Mouse (Mus musculus) E14TG2a.4 (cell line): ENCODE data around the gene Atxn7l1.

Source experiments
- CTCF ChIP-seq: conservative IDR thresholded peaks from 2 replicates; pipeline ENCODE4 v1.5.1; 2014; ENCODE audit warnings: low read length
- NANOG ChIP-seq: IDR thresholded peaks from 2 replicates; pipeline ENCODE4 v1.6.1; 2014; ENCODE audit warnings: borderline replicate concordance, low read length, mixed read lengths

GRCm38 (mm10) chr12:33147497-33148267, at the start of gene Atxn7l1:
- no peak for TF ChIP-seq CTCF
- no peak for TF ChIP-seq NANOG
